Mouse (Mus musculus): Measurements from ENCODE around the gene Arhgef3. TPM values are rescaled to one million over a fixed set of nuclear protein-coding genes. Genes with fewer than 3 reads are reported as not detected.

The Arhgef3 gene
- total RNA-seq, 4 experiments from 2014 or later, result 68.5 to 86.1 (median 79.8) TPM

DNA sequence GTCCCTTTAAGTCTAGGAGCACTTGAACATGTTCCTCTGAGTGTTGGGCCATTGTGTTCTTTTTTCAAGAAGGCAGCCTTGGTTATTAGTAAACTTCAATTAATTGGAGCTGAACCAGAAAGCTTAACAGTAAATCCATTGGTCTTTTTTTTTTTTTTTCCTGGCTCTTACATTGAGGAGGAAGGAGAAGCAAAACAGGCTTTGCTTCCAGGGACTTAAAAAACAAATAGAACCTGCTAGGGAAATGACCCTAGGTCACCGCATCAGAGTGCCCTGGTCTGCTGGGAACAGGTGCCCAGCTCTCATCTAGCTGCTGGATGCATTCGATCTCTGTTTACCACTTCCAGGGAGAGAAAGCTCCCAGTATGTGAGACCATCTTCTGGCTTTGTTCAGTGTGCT, 227.8 kb downstream of the Arhgef3 start:
- no peak for DNase-seq (ENCODE audit: low spot score in 2 of 2)

DNA sequence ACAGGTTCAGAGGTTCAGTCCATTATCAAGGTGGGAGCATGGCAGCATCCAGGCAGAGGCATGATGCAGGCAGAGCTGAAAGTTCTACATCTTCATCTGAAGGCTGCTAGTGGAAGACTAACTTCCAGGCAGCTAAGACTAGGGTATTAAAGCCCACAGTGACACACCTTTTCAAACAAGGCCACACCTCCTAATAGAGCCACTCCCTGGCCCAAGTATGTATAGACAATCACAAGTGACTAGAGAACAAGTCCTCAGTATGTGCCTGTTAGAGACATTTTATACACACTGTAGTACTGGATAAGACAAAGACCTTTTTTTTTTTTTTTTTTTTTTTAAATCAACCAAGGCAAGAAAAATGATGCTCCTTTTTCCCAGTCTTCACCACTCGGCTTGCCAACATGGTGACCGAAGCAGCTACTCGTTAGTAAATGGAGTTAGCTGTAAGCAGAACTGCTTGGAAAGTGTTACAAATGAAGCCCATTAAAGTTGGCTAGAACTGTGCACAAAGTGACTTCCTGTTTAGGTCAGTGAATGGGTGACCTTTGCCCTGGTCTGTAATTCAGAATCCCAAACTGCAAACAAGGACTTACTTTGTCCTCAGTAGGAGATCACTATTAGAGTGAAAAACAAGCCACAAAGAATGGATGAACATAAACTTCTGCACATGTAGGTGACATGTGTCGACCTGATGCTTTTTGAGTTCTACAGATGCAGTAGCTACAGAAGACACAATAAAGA, 229.7 kb downstream of the Arhgef3 start:
- no peak for DNase-seq (ENCODE audit: low spot score in 2 of 2)

DNA sequence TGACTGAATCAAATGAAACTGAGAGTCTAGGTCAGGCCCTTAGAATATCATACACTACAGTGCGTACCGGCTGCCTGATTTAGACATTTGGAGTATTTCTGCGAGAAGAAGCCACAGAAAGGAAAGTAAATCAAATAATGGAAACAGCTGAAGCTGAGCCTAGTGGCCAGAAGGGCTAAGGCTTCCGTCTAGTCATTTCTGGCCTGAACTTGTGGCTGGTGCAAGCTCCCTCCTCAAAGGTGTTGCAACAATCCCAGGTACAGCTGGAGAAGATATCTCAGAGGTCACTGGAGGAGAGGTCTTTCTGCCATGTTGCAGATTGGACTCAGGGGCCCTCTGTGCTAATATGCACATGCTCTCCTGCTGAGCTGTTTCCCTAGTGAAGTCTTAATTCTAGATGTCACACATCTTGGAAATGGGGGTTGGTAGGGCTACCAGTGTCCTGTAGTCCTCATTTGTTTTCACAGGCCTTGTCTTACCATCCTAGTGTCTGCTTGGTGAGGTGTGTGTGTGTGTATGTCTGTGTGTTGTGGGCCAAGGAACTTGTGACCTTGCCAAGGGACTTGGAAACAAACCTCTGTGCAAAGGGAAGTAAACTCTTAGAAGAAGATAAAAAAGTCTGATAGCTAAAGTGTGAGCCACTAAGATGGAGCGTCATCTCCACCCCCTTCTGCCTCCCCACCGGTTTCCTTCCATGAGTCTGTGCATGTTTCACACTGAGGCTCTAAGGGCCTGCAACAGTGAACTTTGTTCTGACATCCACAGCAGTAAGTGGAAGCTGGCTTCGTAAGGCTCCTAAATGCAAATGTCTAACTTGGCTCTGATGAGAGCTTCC, 230.6 kb downstream of the Arhgef3 start:
- DNase-seq (ENCODE audit: low spot score in 2 of 2), result no peak

DNA sequence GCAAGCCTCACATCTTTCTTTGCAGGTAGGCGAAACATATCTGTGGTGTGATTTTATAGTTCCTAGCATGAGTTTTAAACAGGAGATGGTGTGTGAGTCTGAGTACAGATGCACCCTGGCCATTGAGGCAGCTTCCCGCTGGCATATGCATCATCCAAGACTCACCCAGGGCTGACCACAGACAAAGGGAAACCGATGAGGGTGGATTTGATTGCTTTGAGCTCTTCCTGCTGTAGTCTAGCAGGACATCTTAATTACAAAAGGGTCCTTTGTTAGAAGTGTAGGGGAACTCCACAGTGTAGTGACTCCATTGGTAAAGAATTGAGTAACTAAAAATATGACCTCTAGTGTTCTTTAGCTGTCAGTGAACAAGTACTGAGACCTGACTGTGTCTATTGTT, 232.5 kb downstream of the Arhgef3 start:
- DNase-seq (ENCODE audit: low spot score in 2 of 2), result no peak

DNA sequence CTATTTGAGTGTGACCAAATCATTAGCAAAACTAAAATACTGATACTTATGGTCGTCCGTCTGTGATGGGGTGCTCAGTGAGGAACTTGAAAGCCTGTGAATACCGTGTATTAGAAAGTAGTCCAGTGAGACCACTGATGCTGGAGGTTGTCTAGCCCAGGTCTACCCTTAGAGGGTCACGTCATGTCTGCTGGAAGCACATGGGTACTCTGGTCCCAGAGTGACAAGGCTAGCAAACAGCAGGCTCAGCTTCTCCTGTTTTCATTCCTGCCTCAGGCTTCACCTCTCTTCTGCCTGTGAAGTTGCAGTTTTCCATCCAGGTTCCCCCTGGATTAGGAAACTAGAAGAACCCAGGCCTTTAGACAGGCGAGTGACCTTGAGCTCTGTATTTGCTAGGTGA, 233.0 kb downstream of the Arhgef3 start:
- DNase-seq (ENCODE audit: low spot score in 2 of 2), result no peak

DNA sequence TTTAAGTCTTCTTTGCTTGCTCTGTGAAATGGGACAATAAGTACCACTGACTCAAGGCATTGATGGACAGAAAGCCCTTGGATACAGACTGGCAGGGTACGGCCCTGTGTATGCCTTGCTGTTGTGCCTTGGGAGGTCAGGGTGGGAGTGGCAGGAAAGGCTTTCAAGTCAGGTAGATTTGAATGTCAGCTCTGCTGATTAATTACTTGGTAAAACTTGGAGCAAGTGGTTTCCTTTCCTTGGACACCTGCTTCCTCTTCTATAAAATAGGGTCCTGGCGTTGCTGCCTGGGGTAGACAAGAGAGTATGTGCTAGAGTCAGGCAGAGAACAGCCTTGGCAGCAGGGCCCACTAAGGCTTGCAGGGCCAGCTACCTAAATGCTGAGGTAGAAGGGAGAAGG, 233.4 kb downstream of the Arhgef3 start:
- DNase-seq (ENCODE audit: low spot score in 2 of 2), result no peak

DNA sequence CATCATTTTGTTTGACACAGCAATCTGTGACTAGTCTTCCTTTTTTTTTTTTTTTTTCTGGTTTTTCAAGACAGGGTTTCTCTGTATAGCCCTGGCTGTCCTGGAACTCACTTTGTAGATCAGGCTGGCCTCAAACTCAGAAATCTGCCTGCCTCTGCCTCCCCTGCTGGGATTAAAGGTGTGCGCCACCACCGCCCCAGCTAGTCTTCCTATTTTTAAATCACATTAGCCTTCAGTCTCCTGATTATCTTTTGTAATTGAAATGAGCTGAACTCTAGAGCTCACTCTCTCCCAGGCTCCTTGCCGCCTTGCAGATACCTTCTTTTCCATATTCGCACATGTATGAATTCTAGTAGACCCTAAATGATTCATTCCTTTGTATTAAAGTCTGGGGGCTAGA, 234.0 kb downstream of the Arhgef3 start:
- DNase-seq (ENCODE audit: low spot score in 2 of 2), result no peak

DNA sequence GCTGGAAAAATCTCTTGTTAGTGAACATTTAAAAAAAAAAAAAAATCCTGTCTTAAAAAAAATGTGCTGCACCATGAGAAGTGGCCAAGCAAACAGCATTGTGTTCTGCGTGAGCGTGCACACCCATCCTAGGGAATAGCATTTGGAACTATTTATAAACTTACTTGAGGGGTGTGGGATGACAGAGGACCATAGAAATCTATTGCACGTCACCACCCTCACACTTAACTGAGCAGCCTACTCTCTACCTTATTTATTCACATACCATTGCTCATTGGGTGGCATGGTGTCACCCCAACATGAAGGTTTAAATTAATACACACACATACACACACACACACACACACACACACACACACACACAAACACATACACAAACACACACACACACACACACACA, 234.4 kb downstream of the Arhgef3 start:
- DNase-seq (ENCODE audit: low spot score in 2 of 2), result no peak

DNA sequence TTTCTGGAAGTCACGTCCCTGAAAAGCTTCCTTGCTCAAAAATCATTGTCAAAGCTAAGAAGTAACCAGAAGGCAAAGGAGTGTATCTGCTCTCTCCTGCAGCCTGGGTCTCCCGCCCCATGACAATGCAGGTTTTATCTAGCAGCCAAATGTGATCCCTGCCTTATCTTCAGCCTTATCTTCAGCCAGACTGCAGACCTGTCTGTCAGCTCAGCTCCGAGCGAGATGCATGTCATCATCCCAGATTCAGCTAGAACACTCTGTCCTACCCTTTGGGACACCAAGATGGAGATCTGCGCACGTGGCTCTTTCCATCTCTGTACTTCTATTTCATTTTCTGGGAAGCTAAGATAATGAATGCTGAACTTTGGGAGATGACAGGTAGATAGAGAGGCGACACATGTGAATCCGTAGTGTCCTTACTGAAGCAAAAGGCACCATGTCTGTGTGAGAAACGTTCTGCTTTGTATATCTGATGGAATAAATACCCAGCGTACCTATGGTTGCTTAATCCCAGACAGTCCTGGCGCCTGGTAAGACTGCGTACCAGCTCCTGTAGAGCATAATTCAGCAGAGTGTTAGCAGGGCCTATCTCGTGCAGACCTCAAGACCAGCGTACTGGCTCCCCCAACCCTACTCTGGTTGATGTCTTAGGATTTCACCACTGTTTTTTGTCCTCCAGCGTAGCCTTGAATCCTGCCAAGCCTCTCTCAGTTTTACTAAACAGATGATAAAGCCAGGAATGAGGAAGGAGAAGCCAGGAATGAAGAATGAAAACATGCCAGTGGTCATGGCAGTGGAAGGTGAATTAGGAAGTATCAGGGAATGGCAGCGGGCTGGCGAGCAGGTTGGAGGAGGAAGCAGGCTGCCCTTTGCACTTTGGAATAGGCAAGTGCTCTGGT, 235.4 kb downstream of the Arhgef3 start:
- no peak for DNase-seq (ENCODE audit: low spot score in 2 of 2)

DNA sequence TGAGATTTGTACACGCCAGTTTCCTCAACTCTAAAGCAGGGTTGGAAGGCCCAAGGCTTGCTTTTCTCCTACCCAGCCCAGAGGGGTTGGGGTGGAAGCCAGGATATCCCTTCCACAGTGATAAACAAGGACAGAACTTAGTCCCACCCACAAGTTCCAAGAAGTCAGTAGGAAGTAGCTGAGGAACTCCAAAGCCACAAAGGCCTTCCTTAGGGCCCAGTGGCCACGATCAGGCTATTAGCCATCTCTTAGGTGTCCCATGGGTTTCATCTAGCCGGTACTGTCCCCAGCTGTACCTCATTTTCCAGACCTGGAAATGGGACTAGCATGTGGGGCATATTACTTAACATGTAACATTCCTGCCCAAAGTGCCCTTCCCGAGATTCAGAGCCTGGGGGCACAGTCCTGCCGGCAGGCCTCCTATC, 236.4 kb downstream of the Arhgef3 start:
- DNase-seq (ENCODE audit: low spot score in 2 of 2), result no peak

DNA sequence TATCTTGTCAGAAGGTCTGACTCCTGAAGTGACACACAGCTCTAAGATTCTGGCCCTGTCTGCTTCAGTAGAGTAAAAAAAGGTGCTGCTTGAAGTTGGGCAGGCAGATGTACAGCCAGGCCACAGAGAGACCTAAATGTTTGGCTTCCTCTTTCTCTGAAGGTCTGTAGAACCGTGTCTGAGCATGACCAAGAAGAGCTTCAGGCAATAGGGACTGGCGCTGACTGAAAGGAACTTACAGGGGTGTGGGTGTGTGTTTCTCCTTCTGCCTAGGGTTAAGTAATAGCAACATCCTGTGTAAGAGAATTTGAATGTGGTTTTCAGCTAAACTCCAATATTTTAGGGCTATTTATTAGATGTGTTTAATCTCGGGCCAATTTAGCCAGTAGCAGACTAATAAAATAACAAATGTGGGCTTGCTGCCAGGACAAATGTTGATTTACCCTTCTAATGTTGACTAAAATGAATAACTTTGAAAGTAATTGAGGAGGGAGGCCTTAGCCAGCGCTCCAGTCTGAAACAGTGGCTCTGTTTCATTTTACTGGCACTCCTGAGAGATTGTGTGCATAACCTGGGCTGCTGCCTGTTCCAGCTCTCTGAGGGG, 236.9 kb downstream of the Arhgef3 start:
- no peak for DNase-seq (ENCODE audit: low spot score in 2 of 2)

DNA sequence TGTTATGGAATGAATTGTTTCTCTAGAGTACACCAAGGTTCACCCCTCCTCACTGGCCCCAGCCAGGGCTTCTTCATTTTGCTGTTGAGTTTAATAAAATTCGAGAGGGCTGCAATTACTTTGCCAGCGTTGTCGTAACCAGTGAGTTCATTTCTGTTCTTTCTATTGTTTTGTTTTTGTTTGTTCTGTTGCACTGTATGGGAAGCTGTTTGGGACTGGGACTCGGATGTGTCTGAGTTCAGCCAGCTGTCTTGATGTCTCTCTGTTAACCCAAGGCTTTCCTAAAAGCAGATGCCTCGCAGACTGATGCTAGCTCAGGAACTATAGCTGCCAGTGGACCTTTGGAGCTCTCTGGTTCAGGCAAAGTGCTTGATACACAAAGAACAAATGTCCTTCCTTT, 237.8 kb downstream of the Arhgef3 start:
- DNase-seq (ENCODE audit: low spot score in 2 of 2), result no peak

DNA sequence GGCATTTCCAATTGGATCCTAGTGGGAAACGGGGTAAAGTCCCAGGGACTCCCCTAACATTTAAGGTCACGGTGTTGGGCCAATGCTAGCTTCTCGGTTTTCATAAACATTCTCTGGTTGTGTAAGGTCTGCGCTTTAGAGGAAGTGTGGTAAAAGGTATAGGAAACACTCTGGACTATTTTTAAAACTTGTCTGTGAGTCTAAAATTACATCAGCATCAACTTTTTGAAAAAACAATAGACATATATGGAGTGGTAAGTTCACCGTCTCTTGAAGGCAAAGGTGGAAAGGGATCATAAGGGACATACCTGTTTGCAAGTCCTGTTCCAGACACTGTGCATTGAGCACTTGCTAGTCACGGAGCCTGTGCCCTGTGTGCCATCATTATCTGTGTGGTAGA, 240.5 kb downstream of the Arhgef3 start:
- no peak for DNase-seq (ENCODE audit: low spot score in 2 of 2)

DNA sequence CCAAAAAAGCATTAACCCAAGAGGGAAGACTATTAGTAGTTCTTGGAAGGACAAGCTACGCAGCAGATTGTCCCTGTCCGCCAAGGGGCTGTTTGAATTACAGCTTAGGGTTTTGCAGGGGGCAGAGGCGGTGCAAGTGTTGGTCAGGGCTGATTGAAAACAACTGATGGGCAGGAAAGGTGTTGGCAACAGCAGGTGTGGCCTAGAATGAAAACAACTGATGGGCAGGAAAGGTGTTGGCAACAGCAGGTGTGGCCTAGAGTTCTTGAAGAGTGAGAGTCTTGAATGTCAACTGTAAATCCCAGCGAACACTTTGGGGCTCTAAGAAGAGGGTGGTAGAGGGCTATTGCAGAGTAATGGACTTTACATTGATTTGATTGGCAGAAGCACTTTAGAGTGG, 241.2 kb downstream of the Arhgef3 start:
- no peak for DNase-seq (ENCODE audit: low spot score in 2 of 2)

DNA sequence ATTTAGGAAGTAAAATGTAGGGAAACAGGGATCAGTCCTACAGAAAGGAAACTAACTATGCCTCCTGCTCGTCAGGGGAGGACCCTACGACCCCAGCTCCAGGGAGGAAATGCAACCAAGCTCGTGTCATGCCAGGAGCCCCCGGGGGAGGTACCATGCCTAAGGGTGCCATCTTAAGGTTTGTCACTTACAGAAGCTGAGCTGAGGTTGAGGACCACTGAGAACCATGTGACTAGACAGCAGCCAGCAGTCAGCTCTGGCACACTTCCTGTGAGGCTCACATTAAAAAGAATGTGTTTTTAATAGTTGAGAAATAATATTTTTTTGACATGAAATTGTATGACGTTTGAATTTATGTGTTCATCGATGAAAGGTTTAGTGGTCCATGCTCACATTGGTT, 242.4 kb downstream of the Arhgef3 start:
- no peak for DNase-seq (ENCODE audit: low spot score in 2 of 2)

DNA sequence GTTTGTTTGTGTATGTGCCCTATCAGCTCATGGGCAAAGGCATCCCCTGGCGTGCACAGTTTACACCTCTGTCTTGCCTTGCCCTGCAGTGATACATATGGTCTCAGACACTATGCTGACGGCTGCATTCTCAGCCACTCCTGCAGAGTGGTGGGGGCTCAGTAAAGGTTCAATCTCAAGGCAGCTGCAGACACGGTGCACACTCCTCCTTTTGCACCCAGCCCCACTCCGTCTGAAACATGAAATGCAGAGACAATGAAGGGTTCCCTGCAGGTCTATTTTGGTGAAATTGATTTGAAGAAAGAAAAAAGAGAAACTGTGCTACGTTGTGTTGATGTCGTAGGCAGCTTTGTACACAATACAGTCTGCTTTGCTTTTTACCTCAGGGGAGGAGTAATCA, 243.5 kb downstream of the Arhgef3 start:
- no peak for DNase-seq (ENCODE audit: low spot score in 2 of 2)

DNA sequence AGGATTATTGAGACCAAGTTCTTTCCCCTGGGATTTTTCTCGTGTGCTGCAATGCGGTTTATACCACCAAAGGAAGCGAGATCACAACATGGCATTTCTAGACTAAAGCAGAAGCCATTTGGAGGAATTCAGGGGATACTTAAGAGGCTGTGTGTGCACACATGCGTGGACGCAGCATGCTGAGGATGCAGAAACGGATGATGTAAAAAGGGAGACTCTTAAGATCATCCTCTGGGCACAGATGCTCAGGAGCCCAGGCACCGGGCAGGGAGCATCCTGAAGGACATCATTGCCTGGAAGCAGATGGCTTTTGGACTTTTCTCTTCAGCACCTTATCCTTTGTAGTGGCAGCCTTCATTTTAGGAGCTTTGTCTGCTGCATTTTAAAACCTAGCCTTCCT, 246.2 kb downstream of the Arhgef3 start:
- DNase-seq (ENCODE audit: low spot score in 2 of 2), result no peak

DNA sequence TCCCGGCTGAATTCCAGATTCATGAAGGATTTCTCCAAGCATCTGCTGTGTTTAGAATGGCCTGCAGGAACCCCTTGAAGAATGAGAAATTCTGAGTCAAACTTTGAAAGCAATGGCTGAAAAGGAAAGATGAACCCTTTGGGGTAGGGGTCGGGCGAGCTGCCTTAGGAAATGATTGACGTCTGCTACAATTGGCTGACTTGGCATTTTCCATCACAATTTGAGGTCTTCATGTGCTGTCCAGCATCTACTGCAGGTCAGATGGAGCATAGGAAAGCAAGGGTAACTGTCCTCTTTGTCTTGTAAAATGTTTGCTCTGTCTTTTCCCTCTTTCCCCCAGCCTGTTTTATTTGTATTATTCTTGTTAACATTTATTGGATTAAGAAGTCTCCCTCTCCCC, 246.8 kb downstream of the Arhgef3 start:
- DNase-seq (ENCODE audit: low spot score in 2 of 2), result no peak

DNA sequence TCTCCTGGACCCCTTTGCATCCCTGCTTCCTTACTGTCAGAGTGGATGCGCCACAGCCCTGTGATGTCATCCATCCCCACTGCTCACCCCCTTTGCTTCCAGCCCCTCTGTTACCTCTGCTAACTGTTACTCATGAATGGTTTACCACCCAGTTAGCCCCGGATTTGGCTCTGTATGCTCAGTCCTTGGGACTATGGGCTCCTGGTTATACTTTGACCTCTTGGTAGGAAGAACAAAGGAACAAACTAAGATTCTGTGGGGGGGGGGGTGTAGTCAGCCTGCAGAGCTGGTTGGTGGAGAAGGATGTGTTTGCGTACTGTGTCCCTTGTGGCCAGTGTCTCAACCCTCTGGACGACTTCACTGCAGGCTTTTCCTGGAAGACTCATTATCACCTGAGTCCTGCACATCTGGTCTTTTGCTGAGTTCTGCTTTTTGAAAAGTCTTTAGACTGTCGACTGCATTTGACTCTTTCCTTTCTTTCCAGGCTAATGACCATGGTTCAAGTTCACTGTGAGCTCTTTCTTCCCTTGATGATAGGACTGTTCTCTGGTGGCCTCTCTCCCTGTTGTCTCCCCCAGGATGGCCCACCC, 250.1 kb downstream of the Arhgef3 start:
- DNase-seq (ENCODE audit: low spot score in 2 of 2), result no peak

DNA sequence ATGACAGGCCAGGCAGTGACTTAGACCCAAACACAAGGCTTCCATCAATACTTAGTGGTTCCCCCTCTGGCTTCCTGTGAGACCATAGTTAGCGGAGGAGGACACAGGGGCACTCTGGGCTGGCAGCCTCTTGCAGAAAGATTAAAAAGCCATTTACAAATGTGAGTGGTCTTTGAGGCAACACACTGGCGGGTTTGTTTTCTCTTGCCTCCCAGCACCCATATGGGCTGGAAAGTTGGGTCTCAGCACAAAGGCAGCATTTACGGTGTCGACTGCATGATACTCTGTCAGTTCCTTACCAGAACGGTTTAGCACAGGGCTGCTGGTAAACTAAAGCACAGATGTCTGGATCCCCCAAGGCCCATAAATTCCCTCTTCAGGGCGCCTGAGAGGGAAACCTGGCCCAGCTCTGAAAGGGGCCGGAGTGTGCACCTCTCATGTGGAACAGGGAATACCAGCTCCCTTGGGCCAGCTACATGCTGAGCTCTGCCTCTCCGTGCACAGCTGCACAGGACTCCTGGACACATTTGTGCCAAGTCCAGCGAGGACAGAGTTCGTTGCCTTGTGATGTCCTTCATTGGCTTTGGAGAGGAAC, 252.5 kb downstream of the Arhgef3 start:
- DNase-seq (ENCODE audit: low spot score in 2 of 2), result no peak

DNA sequence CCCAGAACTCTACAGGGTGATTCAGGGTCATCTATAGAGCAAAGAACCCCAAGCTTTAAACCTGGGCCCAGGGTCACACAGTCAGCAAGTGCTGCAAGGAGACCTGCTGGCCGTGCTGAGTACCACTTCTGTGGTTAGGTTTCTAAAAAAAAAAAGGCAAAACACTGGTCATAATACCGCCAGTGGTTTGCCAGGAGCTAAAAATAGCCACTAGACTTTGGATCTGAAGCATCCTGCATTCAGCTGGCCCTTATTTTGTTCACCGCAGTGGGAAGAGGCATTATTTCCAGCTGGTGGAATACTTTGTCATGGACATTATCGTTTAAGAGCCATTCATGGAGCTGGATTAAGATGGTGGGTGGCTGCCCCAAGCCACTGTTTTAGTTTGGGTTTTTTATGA, 253.9 kb downstream of the Arhgef3 start:
- no peak for DNase-seq (ENCODE audit: low spot score in 2 of 2)
